ENCODE assay signal across 8 mouse cellular contexts in the genomic region with DNA sequence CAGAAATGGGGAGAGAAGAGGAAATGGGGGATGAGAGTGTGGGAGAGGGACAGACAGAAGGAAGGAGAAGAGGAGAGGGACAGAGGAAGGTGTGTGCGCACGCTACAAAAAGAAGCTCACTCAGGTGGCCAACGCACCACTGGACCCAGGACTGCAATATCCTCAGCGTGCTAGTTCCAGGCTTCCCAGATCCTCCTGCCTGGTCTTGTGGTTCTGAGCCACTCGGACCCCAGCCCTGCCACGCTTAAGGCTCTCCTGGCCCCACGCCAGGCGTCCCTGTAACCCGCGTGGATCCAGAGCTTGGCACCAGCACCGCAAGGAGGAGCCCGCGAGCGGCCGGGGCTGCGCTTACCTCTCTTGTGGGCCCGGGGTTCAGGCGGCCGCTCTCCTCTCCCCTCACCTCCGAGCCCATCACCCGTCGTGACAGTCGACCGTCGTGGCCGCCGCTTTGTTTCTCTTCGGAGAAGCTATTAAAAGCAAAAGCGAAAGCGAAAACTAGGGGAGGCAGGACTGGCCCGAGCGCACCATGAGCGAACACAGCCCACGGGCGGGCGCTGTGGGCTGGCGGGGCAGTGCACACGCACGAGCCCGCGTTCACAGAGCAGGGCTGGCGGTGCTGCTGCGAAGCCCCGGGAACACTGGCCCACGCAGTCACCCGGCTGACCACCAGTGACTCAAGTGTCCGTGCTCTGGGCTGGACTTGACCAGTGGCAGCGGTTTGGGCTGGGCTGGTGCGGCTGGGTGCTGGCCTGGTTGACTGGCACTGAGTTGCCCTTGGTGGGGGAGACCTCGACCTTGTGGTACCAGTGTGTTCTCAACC. TPM values are rescaled to one million over a fixed set of nuclear protein-coding genes. Genes with fewer than 3 reads are reported as not detected.
A peak's percentile ranks its signal among the peaks of the same experiment; 100 is the strongest.
DNase-seq lines count a peak whose midpoint lies in the region; ATAC-seq and TF ChIP-seq lines count a peak whose summit lies in the region.
"Not testable (repeated sequence)": the region's sequence is repeated elsewhere in the genome, so short reads cannot be mapped to it uniquely, and the experiment has no call there.

Gm12216 (minus strand) TSS at position 496 of the 820 bp plus-strand sequence.

- H3K79me2 ChIP-seq in myocyte (ENCODE audit: control insufficient read depth, insufficient read depth), result not testable (repeated sequence)

- ATAC-seq in forebrain, embryonic 11.5 days (replicated peaks; ENCODE audit: low FRiP score), result peak; percentile 58; the same call in 1 of the 2 replicates
- peak; percentile 75 for ATAC-seq in heart, postnatal 0 days (ENCODE audit: insufficient read depth, low read depth)
- ATAC-seq in kidney, embryonic 15.5 days (replicated peaks; ENCODE audit: low FRiP score), result peak; percentile 54
- ATAC-seq in liver, postnatal 0 days, result peak; percentile 82
- ATAC-seq in stomach, embryonic 14.5 days (ENCODE audit: insufficient number of reproducible peaks, insufficient read depth, low FRiP score, low read depth), result peak; percentile 71; the same call in 1 of the 2 replicates

- H3K4me3 ChIP-seq in ES-Bruce4 (ENCODE audit: low read depth, low read length) (peak within 1 kb of the TSS; percentile 52), myocyte (peak within 1 kb of the TSS; percentile 35)
- H3K4me3 ChIP-seq in forebrain, embryonic 11.5 days (ENCODE audit: low read depth, low read length), result peak within 1 kb of the TSS; percentile 36
- peak within 1 kb of the TSS; percentile 51 for H3K4me3 ChIP-seq in heart, postnatal 0 days (ENCODE audit: low read depth, low read length)
- peak within 1 kb of the TSS; percentile 62 for H3K4me3 ChIP-seq in kidney, embryonic 15.5 days (replicated peaks)
- H3K4me3 ChIP-seq in liver, postnatal 0 days (ENCODE audit: low read depth, low read length), result peak within 1 kb of the TSS; percentile 55
- peak within 1 kb of the TSS; percentile 52 for H3K4me3 ChIP-seq in stomach, embryonic 14.5 days (ENCODE audit: low read depth, low read length)

- H3K27me3 ChIP-seq in ES-Bruce4 (ENCODE audit: control insufficient read depth, insufficient read depth, low read length, poor library complexity, severe bottlenecking); forebrain, embryonic 11.5 days (ENCODE audit: control insufficient read depth, insufficient read depth, low read length); heart, postnatal 0 days (ENCODE audit: control insufficient read depth, insufficient read depth, low read length); kidney, embryonic 15.5 days; liver, postnatal 0 days (ENCODE audit: insufficient read depth, low read length); myocyte (ENCODE audit: control insufficient read depth, insufficient read depth, insufficient read length); stomach, embryonic 14.5 days (ENCODE audit: control insufficient read depth, insufficient read depth, low read length): not testable (repeated sequence)

- DNase-seq in cerebellum, adult 11-12 months, result peak; percentile 13
- DNase-seq in forebrain, embryonic 11.5 days (ENCODE audit: low spot score), result peak; percentile 67
- DNase-seq in heart, postnatal 0 days (ENCODE audit: low spot score), result not testable (repeated sequence)
- peak; percentile 66 for DNase-seq in liver, postnatal 0 days

- peak within 1 kb of the TSS; percentile 18 for H3ac ChIP-seq in myocyte (ENCODE audit: control insufficient read depth, insufficient read length)

- not testable (repeated sequence) for TF ChIP-seq CTCF in ES-Bruce4 (IDR thresholded peaks at IDR 0.05; ENCODE audit: low read depth, low read length)
- peak; percentile 17 for TF ChIP-seq CTCF in heart, postnatal 0 days (IDR thresholded peaks at IDR 0.05; ENCODE audit: low read depth)
- TF ChIP-seq CTCF in liver, postnatal 0 days (IDR thresholded peaks at IDR 0.05; ENCODE audit: low read depth), result peak; percentile 53

- TF ChIP-seq EP300 in ES-Bruce4 (IDR thresholded peaks at IDR 0.05; ENCODE audit: insufficient read depth, low read depth, low read length); heart, postnatal 0 days (IDR thresholded peaks at IDR 0.05; ENCODE audit: low read depth); liver, postnatal 0 days (IDR thresholded peaks at IDR 0.05; ENCODE audit: low read depth): not testable (repeated sequence)

- not testable (repeated sequence) for H3K36me3 ChIP-seq in ES-Bruce4 (ENCODE audit: control insufficient read depth, insufficient read depth, low read length, poor library complexity, severe bottlenecking); forebrain, embryonic 11.5 days (ENCODE audit: control insufficient read depth, insufficient read depth, low read length); heart, postnatal 0 days (replicated peaks; ENCODE audit: control insufficient read depth, insufficient read depth, low read length); kidney, embryonic 15.5 days; liver, postnatal 0 days (replicated peaks; ENCODE audit: insufficient read depth, low read length); myocyte (ENCODE audit: control insufficient read depth, insufficient read depth); stomach, embryonic 14.5 days (ENCODE audit: control insufficient read depth, insufficient read depth, low read length)

- H3K27ac ChIP-seq in ES-Bruce4 (ENCODE audit: insufficient read depth, low read length); forebrain, embryonic 11.5 days (ENCODE audit: low read depth, low read length); kidney, embryonic 15.5 days; stomach, embryonic 14.5 days (ENCODE audit: low read length): not testable (repeated sequence)
- H3K27ac ChIP-seq in heart, postnatal 0 days (ENCODE audit: low read depth), result 0 out of 2 replicates have a peak within 1 kb of the TSS, but pooled peaks have one; percentile 1
- H3K27ac ChIP-seq in liver, postnatal 0 days (ENCODE audit: low read depth), result 0 out of 2 replicates have a peak within 1 kb of the TSS, but pooled peaks have one; percentile 17

- H3K9ac ChIP-seq in ES-Bruce4 (ENCODE audit: low read depth, poor library complexity, severe bottlenecking), result peak within 1 kb of the TSS; percentile 21; the same call in 1 of the 2 replicates
- peak within 1 kb of the TSS; percentile 44 for H3K9ac ChIP-seq in forebrain, embryonic 11.5 days (ENCODE audit: low read length)
- peak within 1 kb of the TSS; percentile 52 for H3K9ac ChIP-seq in heart, postnatal 0 days (replicated peaks; ENCODE audit: low read depth, low read length)
- peak within 1 kb of the TSS; percentile 51 for H3K9ac ChIP-seq in kidney, embryonic 15.5 days
- H3K9ac ChIP-seq in liver, postnatal 0 days (replicated peaks), result peak within 1 kb of the TSS; percentile 57
- peak within 1 kb of the TSS; percentile 25; the same call in 1 of the 2 replicates for H3K9ac ChIP-seq in stomach, embryonic 14.5 days (replicated peaks; ENCODE audit: low read depth, low read length)

- TF ChIP-seq POLR2A in ES-Bruce4 (IDR thresholded peaks at IDR 0.05; ENCODE audit: insufficient read depth, low read length), result not testable (repeated sequence)
- peak; percentile 36 for TF ChIP-seq POLR2A in myocyte (IDR thresholded peaks at IDR 0.05; ENCODE audit: insufficient read length, low read depth)

- WGBS in forebrain, embryonic 11.5 days, result 21% methylated on average over 40 of the region's 50 CpGs
- 8% methylated on average over 41 of the region's 50 CpGs for WGBS in heart, postnatal 0 days
- WGBS in kidney, embryonic 15.5 days, result 10% methylated on average over 44 of the region's 50 CpGs
- WGBS in liver, postnatal 0 days (ENCODE audit: insufficient replicate concordance), result 6% methylated on average over 40 of the region's 50 CpGs
- WGBS in stomach, embryonic 14.5 days, result 12% methylated on average over 40 of the region's 50 CpGs

- not testable (repeated sequence) for H3K4me1 ChIP-seq in ES-Bruce4 (ENCODE audit: control insufficient read depth, insufficient read depth, low read length); forebrain, embryonic 11.5 days (replicated peaks; ENCODE audit: control insufficient read depth, insufficient read depth, low read length); heart, postnatal 0 days (ENCODE audit: control insufficient read depth, insufficient read depth); kidney, embryonic 15.5 days; liver, postnatal 0 days (ENCODE audit: insufficient read depth); stomach, embryonic 14.5 days (ENCODE audit: control insufficient read depth, insufficient read depth, low read length)

- not testable (repeated sequence) for H3K9me3 ChIP-seq in ES-Bruce4 (replicated peaks; ENCODE audit: control insufficient read depth, insufficient read depth, low read length, poor library complexity, severe bottlenecking); forebrain, embryonic 11.5 days (ENCODE audit: control insufficient read depth, low read length); heart, postnatal 0 days (replicated peaks; ENCODE audit: control insufficient read depth, low read length); kidney, embryonic 15.5 days (replicated peaks); liver, postnatal 0 days (ENCODE audit: low read length); stomach, embryonic 14.5 days (ENCODE audit: control insufficient read depth, low read depth, low read length)

- peak within 1 kb of the TSS; percentile 66 for H3K4me2 ChIP-seq in forebrain, embryonic 11.5 days (ENCODE audit: low read depth, low read length, severe bottlenecking)
- H3K4me2 ChIP-seq in heart, postnatal 0 days (ENCODE audit: low read depth, low read length), result peak within 1 kb of the TSS; percentile 58
- H3K4me2 ChIP-seq in kidney, embryonic 15.5 days, result peak within 1 kb of the TSS; percentile 89
- peak within 1 kb of the TSS; percentile 73 for H3K4me2 ChIP-seq in liver, postnatal 0 days (ENCODE audit: low read depth, low read length)
- peak within 1 kb of the TSS; percentile 68 for H3K4me2 ChIP-seq in myocyte (ENCODE audit: low read depth)
- H3K4me2 ChIP-seq in stomach, embryonic 14.5 days (replicated peaks; ENCODE audit: low read depth, low read length), result peak within 1 kb of the TSS; percentile 68

RNA-seq across cellular contexts. Expression of gene Gm12216, which starts in this region (rescaled TPM):
- polyA plus RNA-seq in ES-Bruce4 (2011; ENCODE audit: insufficient read depth, insufficient read length, low read depth, missing spikeins), result 1.1 and 2.8 TPM in 2 replicates
- not detected in 2 replicates for polyA plus RNA-seq in forebrain, embryonic 11.5 days (2014; fragmentation: Nextera tagmentation; extraction: Ambion mirVana)
- not detected in 2 replicates for total RNA-seq in heart, postnatal 0 days (2014; rRNA removed; ENCODE audit: low replicate concordance)
- polyA plus RNA-seq in heart, postnatal 0 days (2015; fragmentation: Nextera tagmentation; extraction: Ambion mirVana), result 1.2 and 1.6 TPM in 2 replicates
- polyA plus RNA-seq in kidney, embryonic 15.5 days (2015; fragmentation: Nextera tagmentation; extraction: Ambion mirVana), result 1.3 and 1.6 TPM in 2 replicates
- 1.1 and 1.5 TPM in 2 replicates for polyA plus RNA-seq in liver, postnatal 0 days (2015; fragmentation: Nextera tagmentation; extraction: Ambion mirVana)
- polyA plus RNA-seq in myocyte (2012; fragmentation: generic; extraction: Trizol), result 1.6 TPM
- polyA plus RNA-seq in stomach, embryonic 14.5 days (2014; fragmentation: Nextera tagmentation; extraction: Ambion mirVana), result 1.5 and 4.3 TPM in 2 replicates

Comparison
In these comparisons a context has a peak if more than half of its experiments do, and no peak if none do; other contexts are left out.
1. Peak in DNase-seq, ATAC-seq, H3K4me3 ChIP-seq, H3K9ac ChIP-seq and H3K4me2 ChIP-seq in forebrain, embryonic 11.5 days; RNA of the gene not detected or under 1 TPM.